Mouse (Mus musculus): ENCODE data around the gene Abcg4. TPM values are rescaled to one million over a fixed set of nuclear protein-coding genes. Genes with fewer than 3 reads are reported as not detected.
"Not testable (repeated sequence)": the region's sequence is repeated elsewhere in the genome, so short reads cannot be mapped to it uniquely, and the experiment has no call there.

Gene Abcg4
- polyA plus RNA-seq, 1 experiment from 2014 or later: 1.0 TPM

DNA sequence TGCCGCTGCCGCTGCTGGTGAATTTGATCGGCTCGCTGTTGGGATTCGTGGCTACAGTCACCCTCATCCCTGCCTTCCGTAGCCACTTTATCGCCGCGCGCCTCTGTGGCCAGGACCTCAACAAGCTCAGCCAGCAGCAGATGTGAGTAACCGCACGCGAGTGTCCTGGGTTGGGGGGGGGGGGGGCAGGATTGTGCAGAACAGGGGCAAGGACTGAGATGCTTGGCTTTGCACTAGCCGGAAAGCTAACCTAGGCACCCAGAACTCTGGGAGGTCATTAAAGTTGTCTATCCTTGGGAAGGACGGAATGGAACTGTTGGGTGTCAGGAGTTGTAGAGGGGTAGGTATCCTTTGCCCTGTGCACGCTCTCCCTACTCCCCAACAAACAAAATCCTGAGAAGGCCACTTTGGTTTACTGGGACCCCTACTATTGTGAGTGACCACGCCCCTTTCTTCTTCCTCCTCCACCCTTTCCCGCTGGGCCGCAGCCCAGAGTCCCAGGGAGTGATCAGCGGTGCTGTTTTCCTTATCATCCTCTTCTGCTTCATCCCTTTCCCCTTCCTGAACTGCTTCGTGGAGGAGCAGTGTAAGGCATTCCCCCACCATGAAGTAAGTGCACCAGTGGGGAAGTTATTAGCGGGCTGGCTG lies 38.8 kb upstream of the Abcg4 start:
- peak overlapping the region; percentile 81 for H3K9ac ChIP-seq (ENCODE audit: low read depth, low read length)
- H3K9me3 ChIP-seq (replicated peaks; ENCODE audit: low read length): no peaks in the 10 kb centered on the region
- under 1% methylated on average over 22 of the region's 22 CpGs for WGBS
- peaks cover 8% of the 10 kb centered on the region; the same call in 1 of the 2 replicates for H3K4me1 ChIP-seq (replicated peaks; ENCODE audit: insufficient read depth, low read length)
- ATAC-seq (replicated peaks; ENCODE audit: low FRiP score, low read depth) (peak; percentile 18; the same call in 1 of the 2 replicates), DNase-seq (ENCODE audit: low spot score) (peak; percentile 76)
- no peak for TF ChIP-seq CTCF (IDR thresholded peaks at IDR 0.05; ENCODE audit: low read depth)
- peak overlapping the region; percentile 94 for H3K27ac ChIP-seq
- H3K4me3 ChIP-seq (replicated peaks; ENCODE audit: low read depth, low read length): peak overlapping the region; percentile 76
- peak overlapping the region; percentile 80 for H3K4me2 ChIP-seq (ENCODE audit: low read length)
- 0 out of 2 replicates have a peak, but pooled peaks cover 13% of the 10 kb centered on the region for H3K36me3 ChIP-seq (ENCODE audit: insufficient read depth, low read length)
- H3K27me3 ChIP-seq (ENCODE audit: insufficient read depth, low read length): no peaks in the 10 kb centered on the region

DNA sequence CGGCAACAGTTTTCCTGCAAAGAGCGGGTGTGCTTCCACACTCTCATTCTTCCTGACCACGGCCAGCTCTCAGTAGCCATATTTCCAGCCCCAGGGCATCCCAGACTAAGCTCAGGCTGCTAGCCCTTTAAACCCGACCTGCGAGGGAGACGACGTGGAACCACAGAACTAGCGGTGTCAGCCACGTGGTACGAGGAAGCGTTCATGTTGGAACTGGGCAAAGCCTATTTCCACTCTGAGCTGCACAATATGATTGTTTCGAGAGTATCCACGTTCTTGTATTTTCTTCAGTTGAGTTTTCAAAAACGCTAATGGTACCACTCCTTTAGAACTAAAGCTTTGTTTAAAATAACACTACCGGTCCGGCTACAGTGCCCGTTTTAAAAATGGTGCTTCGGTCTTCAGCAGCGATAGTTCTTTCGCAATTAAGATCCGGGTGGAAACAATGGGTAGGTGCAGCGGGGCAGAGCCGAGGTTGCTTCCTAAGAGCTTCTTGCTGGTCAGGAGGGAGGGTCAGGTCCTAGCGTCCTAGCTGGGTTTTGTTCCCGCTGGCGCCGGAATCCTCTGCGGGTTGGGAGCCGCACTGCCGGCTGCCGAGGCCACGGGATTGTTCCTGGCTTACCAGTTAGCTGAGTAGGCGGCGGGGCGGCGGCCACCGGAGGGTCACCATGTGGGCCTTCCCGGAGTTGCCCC lies 38.1 kb upstream of the Abcg4 start:
- Histone ChIP-seq H3K4me2 (ENCODE audit: low read length) (peak overlapping the region; percentile 80), H3K9me3 (replicated peaks; ENCODE audit: low read length) (no peaks in the 10 kb centered on the region), H3K27me3 (ENCODE audit: insufficient read depth, low read length) (no peaks in the 10 kb centered on the region), H3K4me1 (replicated peaks; ENCODE audit: insufficient read depth, low read length) (peaks cover 8% of the 10 kb centered on the region; the same call in 1 of the 2 replicates), H3K9ac (ENCODE audit: low read depth, low read length) (peak overlapping the region; percentile 81), H3K27ac (peak overlapping the region; percentile 94), H3K4me3 (replicated peaks; ENCODE audit: low read depth, low read length) (peak overlapping the region; percentile 76), H3K36me3 (ENCODE audit: insufficient read depth, low read length) (0 out of 2 replicates have a peak, but pooled peaks cover 13% of the 10 kb centered on the region)
- ATAC-seq (replicated peaks; ENCODE audit: low FRiP score, low read depth) (peak; percentile 94), DNase-seq (ENCODE audit: low spot score) (peak; percentile 95)
- WGBS: under 1% methylated on average over 38 of the region's 38 CpGs
- TF ChIP-seq CTCF (IDR thresholded peaks at IDR 0.05; ENCODE audit: low read depth): no peak

- no peak for TF ChIP-seq CTCF (IDR thresholded peaks at IDR 0.05; ENCODE audit: low read depth)
- peak within 1 kb of the TSS; percentile 76 for H3K4me3 ChIP-seq (replicated peaks; ENCODE audit: low read depth, low read length)
- H3K27ac ChIP-seq: peak within 1 kb of the TSS; percentile 94
- peaks cover 8% of the 10 kb centered on the region; the same call in 1 of the 2 replicates for H3K4me1 ChIP-seq (replicated peaks; ENCODE audit: insufficient read depth, low read length)
- WGBS: 2% methylated on average over 12 of the region's 12 CpGs
- H3K9ac ChIP-seq (ENCODE audit: low read depth, low read length): peak within 1 kb of the TSS; percentile 81
- ATAC-seq (replicated peaks; ENCODE audit: low FRiP score, low read depth) (no peak), DNase-seq (ENCODE audit: low spot score) (no peak)
- no peaks in the 10 kb centered on the region for H3K9me3 ChIP-seq (replicated peaks; ENCODE audit: low read length)
- peak within 1 kb of the TSS; percentile 80 for H3K4me2 ChIP-seq (ENCODE audit: low read length)
- 0 out of 2 replicates have a peak, but pooled peaks cover 8% of the 10 kb centered on the region for H3K36me3 ChIP-seq (ENCODE audit: insufficient read depth, low read length)
- no peaks in the 10 kb centered on the region for H3K27me3 ChIP-seq (ENCODE audit: insufficient read depth, low read length)
These were observed 37.5 kb upstream of the Abcg4 start, which contains the start of gene Dpagt1 for GRCm38 (mm10) chr9:44325768-44326370. Gene Dpagt1, plus strand, starts transcription at chr9:44326019.

- H3K4me1 ChIP-seq (replicated peaks; ENCODE audit: insufficient read depth, low read length); DNase-seq (ENCODE audit: low spot score); H3K4me3 ChIP-seq (replicated peaks; ENCODE audit: low read depth, low read length); H3K9me3 ChIP-seq (replicated peaks; ENCODE audit: low read length); H3K27me3 ChIP-seq (ENCODE audit: insufficient read depth, low read length); H3K36me3 ChIP-seq (ENCODE audit: insufficient read depth, low read length); ATAC-seq (replicated peaks; ENCODE audit: low FRiP score, low read depth): not testable (repeated sequence)
- 67% methylated on average over 7 of the region's 8 CpGs for WGBS
- peak overlapping the region; percentile 80; the same call in 1 of the 2 replicates for H3K4me2 ChIP-seq (ENCODE audit: low read length)
- H3K27ac ChIP-seq: peak overlapping the region; percentile 94; the same call in 1 of the 2 replicates
- H3K9ac ChIP-seq (ENCODE audit: low read depth, low read length): 0 out of 2 replicates have a peak overlapping the region, but pooled peaks have one; percentile 81
These were observed 36.8 kb upstream of the Abcg4 start for GRCm38 (mm10) chr9:44325032-44325767.

DNA sequence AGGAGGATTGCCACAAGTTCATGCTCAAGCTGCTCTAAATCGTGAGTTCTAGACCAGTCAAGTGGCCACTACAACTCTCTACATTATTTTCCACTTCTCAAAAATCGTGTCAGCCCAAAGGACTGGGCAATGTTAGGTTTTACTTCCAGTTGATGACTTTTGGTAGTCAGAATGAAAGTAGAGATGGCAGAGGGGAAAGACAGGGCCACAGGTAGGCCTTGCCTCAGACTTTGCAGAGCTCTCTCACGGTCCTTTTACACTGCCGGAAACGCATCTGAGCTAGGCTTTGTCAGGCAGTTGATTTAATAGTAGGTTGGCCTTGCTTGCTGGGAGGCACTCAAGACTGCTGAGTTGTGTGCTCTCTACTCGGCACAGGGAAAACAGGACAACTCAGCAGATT lies 35.7 kb upstream of the Abcg4 start:
- H3K27ac ChIP-seq: no peak overlapping the region
- no peak for DNase-seq (ENCODE audit: low spot score)

More for the DNA sequence above, 35.7 kb upstream of the Abcg4 start:
- WGBS: 63% methylated on average over 6 of the region's 6 CpGs
- no peak for TF ChIP-seq CTCF (IDR thresholded peaks at IDR 0.05; ENCODE audit: low read depth)
- no peak overlapping the region for H3K4me3 ChIP-seq (replicated peaks; ENCODE audit: low read depth, low read length)
- H3K9me3 ChIP-seq (replicated peaks; ENCODE audit: low read length): no peaks in the 10 kb centered on the region
- H3K9ac ChIP-seq (ENCODE audit: low read depth, low read length): no peak overlapping the region
- H3K4me1 ChIP-seq (replicated peaks; ENCODE audit: insufficient read depth, low read length): peaks cover 11% of the 10 kb centered on the region
- no peaks in the 10 kb centered on the region for H3K36me3 ChIP-seq (ENCODE audit: insufficient read depth, low read length)
- no peak for ATAC-seq (replicated peaks; ENCODE audit: low FRiP score, low read depth)
- no peaks in the 10 kb centered on the region for H3K27me3 ChIP-seq (ENCODE audit: insufficient read depth, low read length)
- H3K4me2 ChIP-seq (ENCODE audit: low read length): no peak overlapping the region
